Mouse (Mus musculus) heart, postnatal 4 days (tissue): ENCODE data around the gene Atp5h. TPM values are rescaled to one million over a fixed set of nuclear protein-coding genes. Genes with fewer than 3 reads are reported as not detected.
"Not testable (repeated sequence)": the region's sequence is repeated elsewhere in the genome, so short reads cannot be mapped to it uniquely, and the experiment has no call there.

Experiments used
- DNase-seq: peaks from one replicate; pipeline ENCODE4 v3.0.0; 2021
- total RNA-seq, 2 experiments: library from RNA; stranded (reverse); gene quantifications; 2 replicates each; pipeline ENCODE4 v1.2.3; 2021

The Atp5h gene
- total RNA-seq, result 1,000 to 10,000 TPM; 1,670 to 1,720 TPM

GRCm38 (mm10) chr11:115419531-115420237 is at the start of gene Atp5h, which contains the start of gene Kctd2:
TSS of gene Atp5h (minus strand) at chr11:115419962.
TSS of gene Kctd2 (plus strand) at chr11:115420128.
- peak; percentile 96 for DNase-seq

- DNase-seq, result no peak
Observed at GRCm38 (mm10) chr11:115467217-115467618, 47.5 kb upstream of the Atp5h start.

- no peak for DNase-seq
Observed at GRCm38 (mm10) chr11:115464851-115465250, 45.1 kb upstream of the Atp5h start.

GRCm38 (mm10) chr11:115463397-115463796 is 43.6 kb upstream of the Atp5h start:
- no peak for DNase-seq

DNA sequence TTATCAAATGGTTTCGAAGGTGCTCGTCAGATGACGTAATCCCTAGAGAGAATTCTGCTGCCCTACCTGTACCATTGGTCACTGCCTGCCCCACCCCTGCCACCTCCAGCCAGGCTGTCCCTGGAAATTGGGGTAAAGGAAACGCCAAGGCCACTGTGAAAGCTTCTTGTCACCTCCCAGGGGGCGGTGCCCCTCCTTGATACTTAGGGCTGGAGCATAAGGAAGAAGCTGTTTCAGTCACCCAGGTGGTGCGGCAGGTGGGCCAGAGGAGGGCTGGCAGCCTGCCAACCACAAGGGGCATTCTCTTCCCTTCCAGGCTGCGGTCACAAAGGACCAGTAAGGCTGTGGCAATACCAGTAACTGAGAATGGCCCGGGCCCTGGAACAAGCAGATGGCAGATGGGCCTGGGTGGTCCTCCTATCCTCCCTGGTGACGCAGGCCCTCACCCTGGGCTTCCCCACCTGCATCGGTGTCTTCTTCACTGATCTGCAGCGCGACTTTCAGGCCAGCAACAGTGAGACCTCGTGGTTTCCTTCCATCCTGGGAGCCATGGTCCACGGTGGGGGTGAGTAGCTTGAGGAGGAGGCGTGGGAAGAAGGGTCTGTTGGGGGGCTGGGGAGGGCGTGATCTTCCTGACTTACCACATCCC is 42.6 kb upstream of the Atp5h start, which contains the start of gene Slc16a5:
Gene Slc16a5, plus strand, starts transcription at position 232 of the 649 bp plus-strand sequence.
- DNase-seq, result no peak

DNA sequence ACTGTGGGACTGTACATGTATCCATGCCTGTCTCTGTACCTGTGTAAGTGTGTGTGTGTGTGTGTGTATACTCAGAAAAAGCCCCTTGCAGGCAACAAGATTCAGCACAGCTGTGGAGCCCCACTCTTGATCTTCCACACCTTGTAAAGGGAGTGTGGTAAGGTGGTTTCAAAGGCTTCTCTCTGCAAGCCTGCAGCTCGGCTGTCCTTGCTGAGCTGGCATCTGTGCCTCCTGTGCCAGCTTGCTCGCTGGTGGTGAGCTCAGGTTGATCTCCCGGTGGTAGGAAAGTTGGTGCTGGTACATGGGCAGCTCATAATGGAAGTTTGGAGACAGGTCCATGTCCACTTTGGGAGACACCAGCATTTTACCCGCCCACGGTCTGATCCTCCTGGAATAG is 42.1 kb upstream of the Atp5h start:
- no peak for DNase-seq

DNA sequence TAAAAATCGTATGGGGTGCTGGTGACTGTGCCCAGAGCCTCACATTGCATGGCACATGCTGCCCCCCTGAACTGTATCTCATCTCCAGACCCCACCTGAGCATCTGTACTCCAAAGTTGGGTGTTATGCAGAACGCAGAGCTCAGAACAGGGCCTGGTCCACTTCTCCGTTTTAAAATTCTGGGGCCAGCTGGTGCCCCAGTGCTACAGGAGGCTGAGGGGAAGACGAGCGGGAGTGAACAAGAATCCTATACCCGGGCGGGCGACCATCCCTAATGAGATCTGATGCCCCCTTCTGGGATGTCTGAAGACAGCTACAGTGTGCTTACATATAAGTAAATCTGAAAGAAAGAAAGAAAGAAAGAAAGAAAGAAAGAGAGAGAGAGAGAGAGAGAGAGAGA is 41.2 kb upstream of the Atp5h start:
- no peak for DNase-seq

- no peak for DNase-seq
Observed at GRCm38 (mm10) chr11:115457405-115457804, 37.6 kb upstream of the Atp5h start.

GRCm38 (mm10) chr11:115456182-115456581 is 36.4 kb upstream of the Atp5h start:
- no peak for DNase-seq

GRCm38 (mm10) chr11:115455619-115456018 is 35.9 kb upstream of the Atp5h start:
- DNase-seq, result no peak

GRCm38 (mm10) chr11:115454822-115455221 is 35.1 kb upstream of the Atp5h start:
- not testable (repeated sequence) for DNase-seq

DNA sequence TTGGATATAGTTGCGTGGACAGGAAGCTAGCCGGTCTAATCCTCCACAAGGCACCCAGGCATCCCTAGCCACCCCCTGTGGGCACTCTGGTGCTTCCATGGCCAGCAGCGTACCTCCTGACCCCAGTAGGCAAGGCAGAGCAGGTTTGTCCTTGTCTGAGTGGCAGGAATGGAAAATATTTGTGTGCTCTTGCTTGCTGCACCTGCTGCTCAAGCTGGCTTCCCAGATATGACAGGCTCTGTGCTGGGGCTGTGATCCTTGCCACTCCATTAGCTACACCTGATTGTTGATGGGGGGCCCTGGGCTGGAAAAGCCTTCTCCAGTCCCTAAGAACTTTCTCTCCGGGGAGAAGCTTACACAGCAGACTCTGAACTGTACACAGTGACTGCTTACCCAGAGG is 33.5 kb upstream of the Atp5h start:
- no peak for DNase-seq

GRCm38 (mm10) chr11:115452281-115452860 is 32.6 kb upstream of the Atp5h start:
- no peak for DNase-seq

DNA sequence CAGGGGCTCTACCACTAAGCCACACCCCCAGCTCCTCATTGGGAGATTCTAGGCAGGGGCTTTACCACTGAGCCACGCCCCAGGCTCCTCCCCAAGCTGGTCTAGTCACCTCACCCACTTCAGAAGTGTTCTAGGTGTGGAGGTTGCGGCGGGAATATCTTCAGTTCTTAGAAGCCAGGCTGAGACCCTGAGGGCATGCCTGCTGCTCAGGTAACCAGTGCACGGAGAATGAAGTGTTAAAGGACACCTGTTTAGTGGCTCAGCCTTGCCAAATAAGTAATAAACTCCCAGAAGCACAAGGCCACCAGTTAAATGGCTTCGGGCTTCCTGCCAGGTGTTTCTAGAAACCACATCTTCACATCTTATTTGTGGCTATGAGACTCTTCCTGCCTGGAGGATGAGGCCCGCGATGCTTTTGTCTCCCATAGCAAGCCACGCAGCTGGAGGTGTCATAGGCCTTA is 32.0 kb upstream of the Atp5h start:
- no peak for DNase-seq

DNA sequence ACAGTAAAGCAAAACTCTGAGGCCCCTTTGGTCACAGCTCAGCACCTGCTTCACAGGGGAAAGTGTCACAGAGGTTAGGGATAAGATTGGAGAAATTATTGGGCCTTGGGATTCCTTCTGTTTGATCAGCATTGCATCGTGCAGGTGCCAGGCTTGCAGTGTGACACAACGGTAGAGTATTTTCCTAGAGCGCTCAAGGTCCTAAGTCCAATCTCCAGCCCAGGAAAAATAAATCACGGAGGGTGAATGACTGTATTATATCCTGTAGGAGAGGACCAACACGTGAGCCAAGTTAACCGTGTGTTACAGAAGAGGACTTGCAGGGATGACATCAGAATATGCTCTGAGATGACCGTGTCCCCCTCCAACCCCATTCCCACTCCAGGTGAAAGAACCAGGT is 30.4 kb upstream of the Atp5h start:
- DNase-seq, result no peak

DNA sequence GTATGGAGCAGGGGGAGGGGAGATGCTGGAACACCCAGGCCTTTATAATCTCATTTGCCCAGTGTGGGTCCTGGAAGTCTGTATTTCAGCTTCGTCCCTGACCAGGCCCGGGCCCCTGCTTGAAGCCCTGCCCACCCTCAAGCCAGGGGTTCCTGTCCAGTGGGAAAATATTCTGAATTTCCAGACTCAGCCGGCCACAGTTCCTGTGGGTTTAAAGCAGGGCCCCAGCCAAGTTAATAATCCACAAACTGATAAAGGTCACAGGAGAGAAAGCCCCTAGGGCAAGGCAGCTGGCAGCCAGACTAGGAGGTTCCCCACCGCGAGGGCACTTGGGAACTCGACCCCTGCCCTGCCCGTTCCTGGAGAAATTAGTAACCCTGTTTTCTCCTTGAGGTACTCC is 29.2 kb upstream of the Atp5h start:
- no peak for DNase-seq

DNA sequence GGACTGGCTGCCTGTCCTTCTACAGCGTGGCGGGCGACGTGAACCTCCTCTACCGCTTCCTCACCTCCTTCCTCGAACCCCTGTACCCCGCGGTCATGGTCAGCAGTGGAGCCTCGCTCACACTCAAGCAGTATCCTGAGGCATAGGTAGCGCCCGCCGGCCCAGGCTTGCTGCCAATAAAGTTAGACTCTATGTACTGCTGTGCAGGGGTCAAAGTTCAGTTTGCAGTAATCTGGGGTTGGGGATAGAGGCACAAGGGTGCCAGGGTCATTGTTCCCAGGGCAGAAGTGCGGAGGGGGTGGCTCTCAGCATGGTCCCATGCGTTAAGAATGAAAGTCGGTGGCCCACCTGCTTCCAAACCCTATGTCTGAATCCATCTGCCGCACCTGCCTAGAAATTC is 28.3 kb upstream of the Atp5h start:
- no peak for DNase-seq

GRCm38 (mm10) chr11:115447321-115447885 is 27.6 kb upstream of the Atp5h start:
- peak; percentile 33 for DNase-seq

DNA sequence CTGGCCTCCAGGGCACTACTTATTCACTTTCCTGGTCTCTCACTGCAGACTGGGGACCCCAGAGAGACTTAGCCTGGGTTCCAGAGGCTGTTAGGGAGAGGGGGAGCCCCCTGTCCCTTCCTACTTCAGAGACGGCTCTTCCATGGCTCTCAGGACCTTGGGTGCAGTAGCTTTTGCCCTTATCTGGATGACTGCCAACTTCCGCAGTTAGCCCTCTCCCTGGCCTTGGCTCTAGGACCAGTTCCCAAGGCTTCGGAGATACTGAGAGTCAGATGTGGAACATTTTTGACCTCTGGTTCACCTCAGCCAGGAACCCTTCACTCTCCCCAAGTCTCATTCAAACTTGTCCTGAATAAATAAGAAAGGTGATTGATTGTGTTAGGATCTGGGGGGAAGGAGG is 27.1 kb upstream of the Atp5h start:
- DNase-seq, result peak; percentile 66

DNA sequence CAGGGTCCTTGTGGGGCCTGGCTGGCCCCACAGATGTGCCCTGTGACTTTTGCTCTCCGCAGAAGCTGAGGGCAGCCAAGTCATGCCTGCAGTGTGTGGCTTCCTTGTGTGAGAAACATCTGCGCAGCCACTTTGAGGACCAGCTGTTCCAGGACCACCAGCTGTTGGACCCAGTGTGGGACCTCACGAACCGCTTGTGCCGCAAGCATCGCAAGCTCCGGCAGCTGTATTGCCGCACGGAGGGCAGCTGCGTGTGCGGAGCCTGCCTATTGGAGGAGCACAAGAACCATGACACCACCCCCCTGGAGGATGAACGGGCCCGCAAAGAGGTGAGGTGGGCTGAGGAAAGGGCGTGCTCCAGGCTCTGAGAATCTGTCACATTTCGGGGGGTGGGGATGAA is 21.7 kb upstream of the Atp5h start:
- DNase-seq, result no peak

GRCm38 (mm10) chr11:115439906-115440595 is 20.3 kb upstream of the Atp5h start, which contains the start of gene Trim80:
TSS of gene Trim80 (plus strand) at chr11:115440545.
- DNase-seq, result no peak

DNA sequence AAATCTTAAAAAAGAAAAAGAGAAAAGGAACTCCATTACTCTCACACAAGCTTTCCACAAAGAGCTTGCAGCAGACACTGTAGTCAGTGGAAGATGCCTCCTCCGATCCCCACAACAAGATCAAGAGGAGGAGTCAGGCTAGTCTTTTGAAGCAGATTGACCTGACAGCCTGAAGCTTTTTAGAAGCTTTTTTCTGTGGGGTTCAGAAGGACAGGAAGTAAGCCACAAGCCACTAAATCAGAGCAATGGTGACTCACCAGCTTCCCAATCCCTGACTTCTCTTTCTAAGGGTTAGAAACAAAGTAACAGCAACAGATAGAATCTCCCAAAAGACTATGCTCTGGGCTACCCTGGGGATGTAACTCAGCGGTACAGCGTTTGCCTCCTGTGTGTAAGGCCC is 19.6 kb upstream of the Atp5h start:
- no peak for DNase-seq
